Mouse (Mus musculus): ENCODE results near the gene Borcs6. TPM values are rescaled to one million over a fixed set of nuclear protein-coding genes. Genes with fewer than 3 reads are reported as not detected.

Gene Borcs6
- total RNA-seq, 2 experiments from 2014 or later = 19.1 to 22.1 TPM

GRCm38 (mm10) chr11:69070590-69071222, 11.2 kb downstream of the Borcs6 start, which contains the start of gene Tmem107:
TSS of gene Tmem107 (plus strand) at chr11:69070806.
- peak; percentile 94 for DNase-seq

- DNase-seq = no peak
Observed at GRCm38 (mm10) chr11:69071262-69071661, 11.7 kb downstream of the Borcs6 start.

GRCm38 (mm10) chr11:69072234-69072633, 12.7 kb downstream of the Borcs6 start:
- no peak for DNase-seq

GRCm38 (mm10) chr11:69072666-69073064, 13.1 kb downstream of the Borcs6 start:
- no peak for DNase-seq

GRCm38 (mm10) chr11:69073065-69073888, 13.8 kb downstream of the Borcs6 start:
- peak; percentile 84 for DNase-seq

GRCm38 (mm10) chr11:69073951-69074775, 14.6 kb downstream of the Borcs6 start:
- DNase-seq = peak; percentile 6

GRCm38 (mm10) chr11:69074776-69075069, 15.2 kb downstream of the Borcs6 start:
- DNase-seq = peak; percentile 3

GRCm38 (mm10) chr11:69075764-69076479, 16.4 kb downstream of the Borcs6 start:
- DNase-seq = no peak

GRCm38 (mm10) chr11:69076572-69076971, 17.1 kb downstream of the Borcs6 start:
- DNase-seq = no peak

GRCm38 (mm10) chr11:69077316-69077715, 17.8 kb downstream of the Borcs6 start:
- DNase-seq = no peak

GRCm38 (mm10) chr11:69078041-69078440, 18.5 kb downstream of the Borcs6 start:
- DNase-seq = no peak

- no peak for DNase-seq
Observed at GRCm38 (mm10) chr11:69078805-69079438, 19.4 kb downstream of the Borcs6 start.

GRCm38 (mm10) chr11:69080102-69080854, 20.8 kb downstream of the Borcs6 start:
- DNase-seq = peak; percentile 4

GRCm38 (mm10) chr11:69080855-69081222, 21.3 kb downstream of the Borcs6 start:
- DNase-seq = peak; percentile 0

GRCm38 (mm10) chr11:69081613-69082012, 22.1 kb downstream of the Borcs6 start:
- peak; percentile 1 for DNase-seq

- DNase-seq = no peak
Observed at GRCm38 (mm10) chr11:69085608-69086007, 26.1 kb downstream of the Borcs6 start.

- no peak for DNase-seq
Observed at GRCm38 (mm10) chr11:69086390-69086789, 26.9 kb downstream of the Borcs6 start.

GRCm38 (mm10) chr11:69087082-69087481, 27.6 kb downstream of the Borcs6 start:
- peak; percentile 19 for DNase-seq

- no peak for DNase-seq
Observed at GRCm38 (mm10) chr11:69087597-69087996, 28.1 kb downstream of the Borcs6 start.

- DNase-seq = peak; percentile 95
Observed at GRCm38 (mm10) chr11:69088103-69088855, 28.8 kb downstream of the Borcs6 start, which contains the start of gene Vamp2. TSS of gene Vamp2 (plus strand) at chr11:69088490.
